Mouse (Mus musculus): Measurements from ENCODE around the gene Ghdc. TPM values are rescaled to one million over a fixed set of nuclear protein-coding genes. Genes with fewer than 3 reads are reported as not detected.

Gene Ghdc
- polyA plus RNA-seq, 1 experiment from 2014 or later: 9.6 TPM

GRCm38 (mm10) chr11:100811132-100811531 lies 40.4 kb upstream of the Ghdc start:
- Histone ChIP-seq H3K27me3 (replicated peaks; ENCODE audit: control insufficient read depth, insufficient read depth, low read length) (no peaks in the 10 kb centered on the region), H3K27ac (ENCODE audit: low read depth, low read length) (no peak overlapping the region), H3K9ac (ENCODE audit: low read depth, low read length) (no peak overlapping the region), H3K36me3 (ENCODE audit: control insufficient read depth, insufficient read depth, low read length) (no peaks in the 10 kb centered on the region), H3K4me1 (ENCODE audit: control insufficient read depth, insufficient read depth, low read depth, low read length) (no peaks in the 10 kb centered on the region), H3K4me2 (ENCODE audit: low read length) (no peak overlapping the region), H3K9me3 (ENCODE audit: control insufficient read depth, low read length) (no peaks in the 10 kb centered on the region), H3K4me3 (ENCODE audit: low read length) (no peak overlapping the region)
- no peak for ATAC-seq
- WGBS: 100% methylated on average over 2 of the region's 2 CpGs

- Histone ChIP-seq H3K27me3 (replicated peaks; ENCODE audit: control insufficient read depth, insufficient read depth, low read length) (no peaks in the 10 kb centered on the region), H3K4me2 (ENCODE audit: low read length) (no peak overlapping the region), H3K4me3 (ENCODE audit: low read length) (no peak overlapping the region), H3K36me3 (ENCODE audit: control insufficient read depth, insufficient read depth, low read length) (no peaks in the 10 kb centered on the region), H3K27ac (ENCODE audit: low read depth, low read length) (no peak overlapping the region), H3K4me1 (ENCODE audit: control insufficient read depth, insufficient read depth, low read depth, low read length) (no peaks in the 10 kb centered on the region), H3K9ac (ENCODE audit: low read depth, low read length) (no peak overlapping the region), H3K9me3 (ENCODE audit: control insufficient read depth, low read length) (no peaks in the 10 kb centered on the region)
- no peak for ATAC-seq
- WGBS: 87% methylated on average over 9 of the region's 9 CpGs
These were observed 39.8 kb upstream of the Ghdc start for GRCm38 (mm10) chr11:100810516-100810915.

- H3K4me2 ChIP-seq (ENCODE audit: low read length): no peak overlapping the region
- no peaks in the 10 kb centered on the region for H3K27me3 ChIP-seq (replicated peaks; ENCODE audit: control insufficient read depth, insufficient read depth, low read length)
- WGBS: 71% methylated on average over 20 of the region's 20 CpGs
- no peak for ATAC-seq
- H3K27ac ChIP-seq (ENCODE audit: low read depth, low read length): no peak overlapping the region
- H3K9ac ChIP-seq (ENCODE audit: low read depth, low read length): no peak overlapping the region
- H3K4me1 ChIP-seq (ENCODE audit: control insufficient read depth, insufficient read depth, low read depth, low read length): no peaks in the 10 kb centered on the region
- H3K4me3 ChIP-seq (ENCODE audit: low read length): no peak overlapping the region
- H3K9me3 ChIP-seq (ENCODE audit: control insufficient read depth, low read length): no peaks in the 10 kb centered on the region
- peaks cover 18% of the 10 kb centered on the region; the same call in 1 of the 2 replicates for H3K36me3 ChIP-seq (ENCODE audit: control insufficient read depth, insufficient read depth, low read length)
These were observed 35.9 kb upstream of the Ghdc start for GRCm38 (mm10) chr11:100806380-100807305.

GRCm38 (mm10) chr11:100805535-100805934 lies 34.8 kb upstream of the Ghdc start:
- Histone ChIP-seq H3K4me1 (ENCODE audit: control insufficient read depth, insufficient read depth, low read depth, low read length) (no peaks in the 10 kb centered on the region), H3K4me3 (ENCODE audit: low read length) (no peak overlapping the region), H3K9me3 (ENCODE audit: control insufficient read depth, low read length) (no peaks in the 10 kb centered on the region), H3K9ac (ENCODE audit: low read depth, low read length) (no peak overlapping the region), H3K4me2 (ENCODE audit: low read length) (no peak overlapping the region), H3K27ac (ENCODE audit: low read depth, low read length) (no peak overlapping the region), H3K36me3 (ENCODE audit: control insufficient read depth, insufficient read depth, low read length) (peaks cover 23% of the 10 kb centered on the region; the same call in 1 of the 2 replicates), H3K27me3 (replicated peaks; ENCODE audit: control insufficient read depth, insufficient read depth, low read length) (no peaks in the 10 kb centered on the region)
- ATAC-seq: no peak
- 87% methylated on average over 7 of the region's 7 CpGs for WGBS

GRCm38 (mm10) chr11:100804409-100804808 lies 33.7 kb upstream of the Ghdc start:
- no peaks in the 10 kb centered on the region for H3K9me3 ChIP-seq (ENCODE audit: control insufficient read depth, low read length)
- 93% methylated on average over 10 of the region's 10 CpGs for WGBS
- H3K4me3 ChIP-seq (ENCODE audit: low read length): no peak overlapping the region
- no peak for ATAC-seq
- H3K36me3 ChIP-seq (ENCODE audit: control insufficient read depth, insufficient read depth, low read length): peaks cover 23% of the 10 kb centered on the region; the same call in 1 of the 2 replicates
- H3K9ac ChIP-seq (ENCODE audit: low read depth, low read length): no peak overlapping the region
- H3K4me2 ChIP-seq (ENCODE audit: low read length): no peak overlapping the region
- no peaks in the 10 kb centered on the region for H3K27me3 ChIP-seq (replicated peaks; ENCODE audit: control insufficient read depth, insufficient read depth, low read length)
- no peak overlapping the region for H3K27ac ChIP-seq (ENCODE audit: low read depth, low read length)
- H3K4me1 ChIP-seq (ENCODE audit: control insufficient read depth, insufficient read depth, low read depth, low read length): no peaks in the 10 kb centered on the region

GRCm38 (mm10) chr11:100799426-100799825 lies 28.7 kb upstream of the Ghdc start:
- Histone ChIP-seq H3K27ac (ENCODE audit: low read depth, low read length) (no peak overlapping the region), H3K4me1 (ENCODE audit: control insufficient read depth, insufficient read depth, low read depth, low read length) (no peaks in the 10 kb centered on the region), H3K4me3 (ENCODE audit: low read length) (no peak overlapping the region), H3K9ac (ENCODE audit: low read depth, low read length) (no peak overlapping the region), H3K27me3 (replicated peaks; ENCODE audit: control insufficient read depth, insufficient read depth, low read length) (no peaks in the 10 kb centered on the region), H3K9me3 (ENCODE audit: control insufficient read depth, low read length) (no peaks in the 10 kb centered on the region), H3K36me3 (ENCODE audit: control insufficient read depth, insufficient read depth, low read length) (peaks cover 22% of the 10 kb centered on the region), H3K4me2 (ENCODE audit: low read length) (no peak overlapping the region)
- WGBS: 55% methylated on average over 5 of the region's 5 CpGs
- ATAC-seq: no peak

GRCm38 (mm10) chr11:100796585-100796984 lies 25.8 kb upstream of the Ghdc start:
- no peak overlapping the region for H3K4me2 ChIP-seq (ENCODE audit: low read length)
- no peak overlapping the region for H3K4me3 ChIP-seq (ENCODE audit: low read length)
- no peak overlapping the region for H3K27ac ChIP-seq (ENCODE audit: low read depth, low read length)
- H3K9ac ChIP-seq (ENCODE audit: low read depth, low read length): no peak overlapping the region
- 71% methylated on average over 8 of the region's 8 CpGs for WGBS
- H3K4me1 ChIP-seq (ENCODE audit: control insufficient read depth, insufficient read depth, low read depth, low read length): no peaks in the 10 kb centered on the region
- H3K36me3 ChIP-seq (ENCODE audit: control insufficient read depth, insufficient read depth, low read length): peaks cover 5% of the 10 kb centered on the region
- ATAC-seq: no peak
- no peaks in the 10 kb centered on the region for H3K27me3 ChIP-seq (replicated peaks; ENCODE audit: control insufficient read depth, insufficient read depth, low read length)
- H3K9me3 ChIP-seq (ENCODE audit: control insufficient read depth, low read length): no peaks in the 10 kb centered on the region

- Histone ChIP-seq H3K4me1 (ENCODE audit: control insufficient read depth, insufficient read depth, low read depth, low read length) (no peaks in the 10 kb centered on the region), H3K4me3 (ENCODE audit: low read length) (no peak overlapping the region), H3K9me3 (ENCODE audit: control insufficient read depth, low read length) (no peaks in the 10 kb centered on the region), H3K27ac (ENCODE audit: low read depth, low read length) (no peak overlapping the region), H3K9ac (ENCODE audit: low read depth, low read length) (no peak overlapping the region), H3K36me3 (ENCODE audit: control insufficient read depth, insufficient read depth, low read length) (no peaks in the 10 kb centered on the region; the same call in 1 of the 2 replicates), H3K27me3 (replicated peaks; ENCODE audit: control insufficient read depth, insufficient read depth, low read length) (no peaks in the 10 kb centered on the region), H3K4me2 (ENCODE audit: low read length) (no peak overlapping the region)
- ATAC-seq: no peak
- WGBS: 96% methylated on average over 2 of the region's 2 CpGs
These were observed 24.6 kb upstream of the Ghdc start for GRCm38 (mm10) chr11:100795386-100795785.

GRCm38 (mm10) chr11:100791457-100792049 lies 20.8 kb upstream of the Ghdc start:
- Histone ChIP-seq H3K4me1 (ENCODE audit: control insufficient read depth, insufficient read depth, low read depth, low read length) (no peaks in the 10 kb centered on the region), H3K27ac (ENCODE audit: low read depth, low read length) (no peak overlapping the region), H3K9me3 (ENCODE audit: control insufficient read depth, low read length) (no peaks in the 10 kb centered on the region), H3K4me3 (ENCODE audit: low read length) (no peak overlapping the region), H3K9ac (ENCODE audit: low read depth, low read length) (no peak overlapping the region), H3K4me2 (ENCODE audit: low read length) (no peak overlapping the region), H3K36me3 (ENCODE audit: control insufficient read depth, insufficient read depth, low read length) (peaks cover 11% of the 10 kb centered on the region; the same call in 1 of the 2 replicates), H3K27me3 (replicated peaks; ENCODE audit: control insufficient read depth, insufficient read depth, low read length) (no peaks in the 10 kb centered on the region)
- no peak for ATAC-seq
- 75% methylated on average over 2 of the region's 2 CpGs for WGBS

Measured in hindbrain, embryonic 16.5 days (tissue).